Mouse (Mus musculus) embryonic facial prominence, embryonic 13.5 days (tissue): ENCODE results near the gene Clec2e. TPM values are rescaled to one million over a fixed set of nuclear protein-coding genes. Genes with fewer than 3 reads are reported as not detected.
"Not testable (repeated sequence)": the region's sequence is repeated elsewhere in the genome, so short reads cannot be mapped to it uniquely, and the experiment has no call there.

Source experiments
- ATAC-seq: fragments of 200-750 bp; cut with Nextera tagmentation; 2 replicates; pipeline ENCODE4 v1.8.0; 2017; ENCODE audit warnings: low read depth; ENCODE audit not compliant: insufficient number of reproducible peaks, insufficient read depth, low FRiP score, low TSS enrichment
- H3K27ac ChIP-seq: fragments of 300-500 bp; sonication (generic); 2 replicates; pipeline ENCODE4 v1.5.1; 2015; ENCODE audit warnings: moderate library complexity, mild to moderate bottlenecking, inconsistent platforms
- H3K27me3 ChIP-seq: fragments of 300-500 bp; sonication (generic); 2 replicates; pipeline ENCODE4 v1.6.1; 2015; ENCODE audit warnings: mild to moderate bottlenecking, inconsistent platforms
- H3K36me3 ChIP-seq: fragments of 300-500 bp; sonication (generic); 2 replicates; pipeline ENCODE4 v1.6.1; 2015; ENCODE audit warnings: mild to moderate bottlenecking, inconsistent platforms
- H3K4me1 ChIP-seq: fragments of 300-500 bp; sonication (generic); 2 replicates; pipeline ENCODE4 v1.6.1; 2015; ENCODE audit warnings: inconsistent platforms
- H3K4me2 ChIP-seq: fragments of 300-500 bp; sonication (generic); 2 replicates; pipeline ENCODE4 v1.6.1; 2015; ENCODE audit warnings: moderate library complexity, mild to moderate bottlenecking, inconsistent platforms
- H3K4me3 ChIP-seq: fragments of 300-500 bp; sonication (generic); 2 replicates; pipeline ENCODE4 v1.5.1; 2015; ENCODE audit warnings: mild to moderate bottlenecking, inconsistent platforms
- H3K9ac ChIP-seq: fragments of 300-500 bp; sonication (generic); 2 replicates; pipeline ENCODE4 v1.6.1; 2015; ENCODE audit warnings: mild to moderate bottlenecking, inconsistent platforms
- H3K9me3 ChIP-seq: fragments of 300-500 bp; sonication (generic); 2 replicates; pipeline ENCODE4 v1.6.1; 2016; ENCODE audit warnings: inconsistent platforms
- WGBS: fragments of 180-500 bp; shearing (Covaris S2); methylation state at CpG from one replicate; pipeline ENCODE4 v1.1.7; 2015; ENCODE audit warnings: mixed read lengths; 5-methylcytosine and 5-hydroxymethylcytosine counted together
- polyA plus RNA-seq: library from polyadenylated mRNA; unstranded; fragments of >200 nt; fragmentation: Nextera tagmentation; extraction: Ambion mirVana; gene quantifications from 2 replicates; pipeline ENCODE4 v1.2.1, GENCODE M21; 2015

Gene Clec2e
- polyA plus RNA-seq: 0.12 TPM in 1 of 2 replicates, not detected in the other

DNA sequence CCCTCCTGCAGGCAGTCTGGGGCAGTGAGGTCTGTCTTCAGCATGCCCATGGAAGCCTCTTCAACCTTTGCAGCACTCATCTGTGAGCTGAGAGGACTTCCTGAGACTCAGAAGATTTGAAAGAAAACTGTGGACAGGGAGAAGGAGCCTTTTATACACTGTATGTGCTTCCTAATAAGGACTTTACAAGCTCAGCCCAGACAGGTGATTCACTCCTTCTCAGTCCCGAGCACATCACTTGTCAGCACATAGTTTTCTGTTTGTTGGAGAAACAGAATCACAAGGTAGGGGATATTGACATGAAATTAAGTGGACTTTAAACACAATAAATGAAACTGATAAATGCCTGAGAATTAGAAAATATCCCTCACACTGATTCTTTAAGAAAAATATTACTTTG is at the start of gene Clec2e:
Clec2e (minus strand) TSS at position 120 of the 400 bp plus-strand sequence.
- not testable (repeated sequence) for H3K4me3 ChIP-seq, H3K27ac ChIP-seq, H3K27me3 ChIP-seq, H3K4me2 ChIP-seq, H3K36me3 ChIP-seq, ATAC-seq, H3K9ac ChIP-seq, H3K9me3 ChIP-seq, H3K4me1 ChIP-seq
- WGBS: 59% methylated on average over 1 of the region's 1 CpGs

- Histone ChIP-seq H3K27me3 (no peaks in the 10 kb centered on the region), H3K4me1 (no peaks in the 10 kb centered on the region), H3K4me2 (no peak overlapping the region), H3K9ac (no peak overlapping the region), H3K4me3 (no peak overlapping the region), H3K27ac (no peak overlapping the region), H3K9me3 (no peaks in the 10 kb centered on the region), H3K36me3 (no peaks in the 10 kb centered on the region)
- ATAC-seq: no peak
- WGBS: 89% methylated on average over 2 of the region's 2 CpGs
These were observed 46.1 kb upstream of the Clec2e start for GRCm38 (mm10) chr6:129146812-129147211.

- H3K4me3 ChIP-seq: no peak overlapping the region
- no peaks in the 10 kb centered on the region for H3K9me3 ChIP-seq
- H3K27ac ChIP-seq: no peak overlapping the region
- H3K36me3 ChIP-seq: no peaks in the 10 kb centered on the region
- H3K4me1 ChIP-seq: no peaks in the 10 kb centered on the region
- H3K9ac ChIP-seq: no peak overlapping the region
- ATAC-seq: no peak
- 86% methylated on average over 4 of the region's 4 CpGs for WGBS
- H3K4me2 ChIP-seq: no peak overlapping the region
- no peaks in the 10 kb centered on the region for H3K27me3 ChIP-seq
These were observed 32.1 kb upstream of the Clec2e start for GRCm38 (mm10) chr6:129132604-129133341.

GRCm38 (mm10) chr6:129126861-129127260 is 26.1 kb upstream of the Clec2e start:
- no peak overlapping the region for H3K27ac ChIP-seq
- ATAC-seq: no peak
- H3K9ac ChIP-seq: no peak overlapping the region
- no peak overlapping the region for H3K4me2 ChIP-seq
- H3K27me3 ChIP-seq: no peaks in the 10 kb centered on the region
- H3K36me3 ChIP-seq: no peaks in the 10 kb centered on the region
- no peaks in the 10 kb centered on the region for H3K9me3 ChIP-seq
- no peaks in the 10 kb centered on the region for H3K4me1 ChIP-seq
- H3K4me3 ChIP-seq: no peak overlapping the region

- not testable (repeated sequence) for ATAC-seq, H3K4me1 ChIP-seq, H3K27me3 ChIP-seq, H3K4me2 ChIP-seq, H3K36me3 ChIP-seq, H3K9ac ChIP-seq, H3K9me3 ChIP-seq, H3K4me3 ChIP-seq, H3K27ac ChIP-seq
These were observed 23.8 kb upstream of the Clec2e start for GRCm38 (mm10) chr6:129124531-129124930.

- H3K4me2 ChIP-seq: no peak overlapping the region
- no peak overlapping the region for H3K9ac ChIP-seq
- no peak overlapping the region for H3K27ac ChIP-seq
- H3K4me1 ChIP-seq: no peaks in the 10 kb centered on the region
- H3K4me3 ChIP-seq: no peak overlapping the region
- WGBS: 91% methylated on average over 3 of the region's 3 CpGs
- no peaks in the 10 kb centered on the region for H3K36me3 ChIP-seq
- H3K27me3 ChIP-seq: no peaks in the 10 kb centered on the region
- no peak for ATAC-seq
- no peaks in the 10 kb centered on the region for H3K9me3 ChIP-seq
These were observed 15.5 kb upstream of the Clec2e start for GRCm38 (mm10) chr6:129116223-129116622.

DNA sequence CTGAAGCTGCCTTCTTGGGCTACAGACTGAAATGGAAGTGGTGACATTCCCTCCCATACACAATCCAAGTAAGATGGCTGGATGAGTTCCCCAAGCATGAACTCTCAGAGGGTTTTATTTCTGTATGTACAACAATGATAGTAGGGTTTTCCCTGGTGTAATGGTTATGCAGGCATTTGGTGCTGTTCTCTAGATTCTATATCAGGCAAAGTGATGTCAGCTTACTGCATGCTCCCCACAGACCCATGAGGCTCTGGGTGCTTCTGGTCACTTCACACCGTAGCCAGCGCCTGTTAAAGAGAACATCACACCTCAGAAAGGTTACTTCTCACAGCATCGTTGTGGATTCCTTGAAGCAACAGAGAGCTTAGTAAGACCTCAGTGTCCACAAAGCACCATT is 13.5 kb upstream of the Clec2e start:
- not testable (repeated sequence) for H3K4me2 ChIP-seq, ATAC-seq, H3K4me1 ChIP-seq, H3K9ac ChIP-seq, H3K27ac ChIP-seq, H3K36me3 ChIP-seq, H3K9me3 ChIP-seq, H3K27me3 ChIP-seq, H3K4me3 ChIP-seq
- 90% methylated on average over 3 of the region's 3 CpGs for WGBS

DNA sequence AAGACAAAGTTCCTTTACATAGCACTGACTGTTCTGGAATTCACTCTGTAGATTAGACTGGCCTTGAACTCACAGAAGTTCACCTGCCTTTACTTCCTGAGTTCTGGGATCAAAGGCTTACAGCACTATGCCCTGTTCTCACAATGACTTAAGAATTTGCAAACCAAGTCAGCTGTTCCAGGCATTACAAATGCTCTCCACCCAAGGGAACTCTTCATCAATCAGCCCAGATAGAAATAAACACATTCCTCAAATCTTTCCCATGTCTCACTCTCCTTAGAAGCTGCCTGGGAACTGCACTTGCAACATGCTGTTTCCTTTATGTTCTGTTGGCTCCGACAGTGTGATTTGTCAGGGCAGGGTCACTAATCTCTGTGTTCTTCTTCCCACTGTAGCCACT is 13.1 kb upstream of the Clec2e start:
- no peak for ATAC-seq
- 54% methylated on average over 1 of the region's 1 CpGs for WGBS
- H3K4me1 ChIP-seq: no peaks in the 10 kb centered on the region

GRCm38 (mm10) chr6:129113030-129113673 is 12.4 kb upstream of the Clec2e start:
- WGBS: 84% methylated on average over 1 of the region's 1 CpGs
- no peaks in the 10 kb centered on the region for H3K9me3 ChIP-seq
- no peak overlapping the region for H3K27ac ChIP-seq
- ATAC-seq: no peak
- no peak overlapping the region for H3K9ac ChIP-seq
- no peak overlapping the region for H3K4me3 ChIP-seq
- no peaks in the 10 kb centered on the region for H3K36me3 ChIP-seq
- H3K4me1 ChIP-seq: no peaks in the 10 kb centered on the region
- H3K4me2 ChIP-seq: no peak overlapping the region
- H3K27me3 ChIP-seq: no peaks in the 10 kb centered on the region

More for the DNA sequence above, 13.1 kb upstream of the Clec2e start:
- Histone ChIP-seq H3K36me3 (no peaks in the 10 kb centered on the region), H3K9me3 (no peaks in the 10 kb centered on the region), H3K27me3 (no peaks in the 10 kb centered on the region), H3K4me2 (no peak overlapping the region), H3K9ac (no peak overlapping the region), H3K4me3 (no peak overlapping the region), H3K27ac (no peak overlapping the region)

- no peak overlapping the region for H3K4me2 ChIP-seq
- no peaks in the 10 kb centered on the region for H3K27me3 ChIP-seq
- H3K36me3 ChIP-seq: no peaks in the 10 kb centered on the region
- H3K27ac ChIP-seq: no peak overlapping the region
- H3K9ac ChIP-seq: no peak overlapping the region
- H3K4me3 ChIP-seq: no peak overlapping the region
- H3K9me3 ChIP-seq: no peaks in the 10 kb centered on the region
- H3K4me1 ChIP-seq: no peaks in the 10 kb centered on the region
- 69% methylated on average over 1 of the region's 1 CpGs for WGBS
- no peak for ATAC-seq
These were observed 11.8 kb upstream of the Clec2e start for GRCm38 (mm10) chr6:129112526-129112925.

DNA sequence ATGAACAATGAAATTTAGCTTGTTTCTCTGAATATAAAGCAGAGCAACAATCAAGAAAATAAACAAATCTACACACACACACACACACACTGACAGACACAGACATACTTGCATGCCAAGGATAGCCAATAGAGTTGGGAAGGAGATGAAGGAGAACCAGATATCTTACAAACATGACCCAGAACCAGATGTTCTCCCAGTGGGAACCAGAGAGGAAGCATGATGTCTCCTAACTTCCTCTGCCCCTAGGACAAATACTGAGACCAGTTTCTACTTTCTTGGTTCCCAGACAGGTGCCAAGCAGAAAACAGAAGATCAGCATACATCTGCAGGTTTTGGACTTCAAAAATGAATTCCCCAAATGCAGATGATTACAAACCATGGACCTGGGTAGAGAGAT is 7.2 kb upstream of the Clec2e start:
- Histone ChIP-seq H3K27ac (no peak overlapping the region), H3K4me3 (no peak overlapping the region), H3K36me3 (no peaks in the 10 kb centered on the region), H3K9ac (no peak overlapping the region), H3K9me3 (no peaks in the 10 kb centered on the region), H3K4me2 (no peak overlapping the region), H3K27me3 (no peaks in the 10 kb centered on the region), H3K4me1 (no peaks in the 10 kb centered on the region)
- ATAC-seq: no peak

GRCm38 (mm10) chr6:129102858-129103555 is 2.3 kb upstream of the Clec2e start:
- Histone ChIP-seq H3K9me3 (no peaks in the 10 kb centered on the region), H3K9ac (no peak overlapping the region), H3K4me3 (no peak overlapping the region), H3K4me2 (no peak overlapping the region), H3K27ac (no peak overlapping the region), H3K36me3 (no peaks in the 10 kb centered on the region), H3K4me1 (no peaks in the 10 kb centered on the region), H3K27me3 (no peaks in the 10 kb centered on the region)
- WGBS: 82% methylated on average over 4 of the region's 4 CpGs
- no peak for ATAC-seq
